Comparison of ENCODE assay signal across 9 mouse cellular contexts in the genomic region with DNA sequence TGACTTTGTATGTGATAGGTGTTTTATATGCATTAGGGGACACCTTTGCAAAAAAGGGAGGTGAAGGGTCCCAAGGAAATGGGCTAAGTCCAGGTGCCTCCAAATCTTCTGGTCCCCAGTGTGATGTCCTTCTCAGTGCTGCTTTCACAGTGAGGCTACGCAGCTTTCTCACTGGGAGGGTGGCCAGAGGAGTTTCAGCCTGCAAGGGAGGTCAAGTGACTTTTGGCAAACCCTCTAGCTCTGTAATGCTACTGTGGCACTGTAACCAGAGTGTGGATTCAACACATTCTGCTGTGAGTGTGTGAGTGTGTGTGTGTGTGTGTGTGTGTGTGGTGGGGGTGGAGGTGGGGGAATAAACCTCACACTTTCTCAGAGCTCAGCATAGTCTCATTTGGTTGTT. TPM values are rescaled to one million over a fixed set of nuclear protein-coding genes. Genes with fewer than 3 reads are reported as not detected.
DNase-seq lines count a peak whose midpoint lies in the region; ATAC-seq and TF ChIP-seq lines count a peak whose summit lies in the region.
"Had no signal": no experiment of that assay in that cellular context is flagged by ENCODE, and none has a peak within 500 bp of the region (broad histone marks: within the 10 kb centered on the region; RNA-seq: fewer than 3 reads in every experiment).

No protein-coding gene starts in this region.

- H3K4me3 ChIP-seq in liver, adult 2 months (ENCODE audit: insufficient read depth, low read depth, low read length): no peak overlapping the region
- H3K4me3 ChIP-seq in liver, embryonic 12.5 days: no peak overlapping the region

- H3K9ac ChIP-seq in liver, adult 2 months (ENCODE audit: low read depth, low read length): no peak overlapping the region
- H3K9ac ChIP-seq in liver, embryonic 12.5 days: no peak overlapping the region

- H3K79me2 ChIP-seq in liver, adult 2 months (ENCODE audit: control insufficient read depth, insufficient read depth, low read length): peaks cover 14% of the 10 kb centered on the region

- H3K4me2 ChIP-seq in liver, embryonic 12.5 days: no peak overlapping the region

- DNase-seq in liver, adult 2 months (ENCODE audit: extremely low read depth, low read depth, low spot score): peak; percentile 86
- peak; percentile 50 for DNase-seq in gastrocnemius, postnatal 10 days
- DNase-seq in heart, postnatal 36 days: peak; percentile 49 to 59
- peak; percentile 75 for DNase-seq in lung, postnatal 36 days
- DNase-seq in spleen, postnatal 4 days (ENCODE audit: low spot score in 2 of 2): no peak
- DNase-seq in cerebellum, adult 9-11 months: no peak
- DNase-seq: cerebellum, postnatal 14 days; thymus, postnatal 36 days had no signal

- 17% methylated on average over 1 of the region's 1 CpGs for WGBS in liver, adult 2 months
- 77% methylated on average over 1 of the region's 1 CpGs for WGBS in liver, embryonic 12.5 days (ENCODE audit: insufficient replicate concordance)

- TF ChIP-seq POLR2A in liver, adult 2 months (IDR thresholded peaks at IDR 0.05; ENCODE audit: extremely low read depth, insufficient read depth, low read length): no peak

- no peak for ATAC-seq in liver, embryonic 12.5 days

- no peak for TF ChIP-seq CTCF in liver, adult 2 months (IDR thresholded peaks at IDR 0.05; ENCODE audit: low read depth, low read length)

- peaks cover 23% of the 10 kb centered on the region for H3K4me1 ChIP-seq in liver, adult 2 months (ENCODE audit: control insufficient read depth, insufficient read depth, low read length)
- H3K4me1 ChIP-seq in liver, embryonic 12.5 days: peaks cover 15% of the 10 kb centered on the region

- H3K27me3 ChIP-seq in liver, adult 2 months (ENCODE audit: control insufficient read depth, insufficient read depth, low read length): no peaks in the 10 kb centered on the region
- H3K27me3 ChIP-seq in liver, embryonic 12.5 days (replicated peaks): no peaks in the 10 kb centered on the region

- H3K27ac ChIP-seq in liver, adult 2 months (replicated peaks; ENCODE audit: insufficient read depth, low read depth, low read length): peak overlapping the region; percentile 54
- no peak overlapping the region for H3K27ac ChIP-seq in liver, embryonic 12.5 days

- no peaks in the 10 kb centered on the region for H3K9me3 ChIP-seq in liver, embryonic 12.5 days (replicated peaks)

- H3K36me3 ChIP-seq in liver, adult 2 months (ENCODE audit: control insufficient read depth, insufficient read depth, low read length): peaks cover 8% of the 10 kb centered on the region; the same call in 1 of the 2 replicates
- peaks cover 17% of the 10 kb centered on the region for H3K36me3 ChIP-seq in liver, embryonic 12.5 days

- intact Hi-C loops in heart, postnatal 36 days (cut with DNase I): no loop called here

RNA-seq across cellular contexts. Expression of a gene that starts 18.5 kb away (rescaled TPM):
- 5.0 and 6.0 TPM in 2 replicates for total RNA-seq in liver, adult 2 months (2014; rRNA removed)
- 5.7 and 7.2 TPM in 2 replicates for polyA plus RNA-seq in liver, adult 2 months (2012; rRNA removed)
- polyA plus RNA-seq in liver, embryonic 12.5 days (2016; fragmentation: Nextera tagmentation; extraction: Ambion mirVana): 5.3 and 5.6 TPM in 2 replicates
- total RNA-seq in gastrocnemius, postnatal 10 days (2021): 10 to 100 TPM; 14.2 to 14.5 TPM
- total RNA-seq in heart, postnatal 36 days (2021): 10 to 100 TPM; 11.0 to 12.8 TPM

Comparison
In these comparisons a context has a peak if more than half of its experiments do, and no peak if none do; other contexts are left out.
1. DNase-seq: peak in liver, adult 2 months (single experiment), gastrocnemius, postnatal 10 days (single experiment), heart, postnatal 36 days (2 of 2) and lung, postnatal 36 days (single experiment); none in spleen, postnatal 4 days (0 of 2) and cerebellum, adult 9-11 months (single experiment).